Mouse (Mus musculus): ENCODE measurements around the gene Snx25. TPM values are rescaled to one million over a fixed set of nuclear protein-coding genes. Genes with fewer than 3 reads are reported as not detected.
"Not testable (repeated sequence)": the region's sequence is repeated elsewhere in the genome, so short reads cannot be mapped to it uniquely, and the experiment has no call there.

Snx25 gene
- polyA plus RNA-seq, 1 experiment from 2014 or later: 3.1 TPM

DNA sequence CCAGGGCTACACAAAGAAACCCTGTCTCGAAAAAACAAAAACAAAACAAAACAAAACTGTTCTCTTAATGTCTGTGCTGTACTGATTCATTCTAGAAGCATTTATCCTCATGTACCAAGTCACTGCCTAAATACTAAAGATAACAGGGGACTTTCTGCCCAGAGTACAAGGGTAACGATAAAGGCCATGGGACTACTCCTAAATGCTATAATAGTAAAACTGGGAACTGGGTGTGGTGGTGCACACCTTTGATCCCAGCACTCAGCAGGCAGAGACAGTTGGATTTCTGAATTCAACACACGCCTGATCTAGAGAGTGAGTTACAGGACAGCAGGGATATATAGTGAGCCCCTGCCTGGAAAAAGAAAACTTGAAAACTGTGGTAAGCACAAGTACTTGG, 10.3 kb downstream of the Snx25 start:
- H3K4me3 ChIP-seq (ENCODE audit: low read depth, low read length): no peak overlapping the region
- H3K36me3 ChIP-seq (ENCODE audit: control insufficient read depth, insufficient read depth, low read length): no peaks in the 10 kb centered on the region
- H3K4me1 ChIP-seq (replicated peaks; ENCODE audit: control insufficient read depth, insufficient read depth): no peaks in the 10 kb centered on the region; the same call in 1 of the 2 replicates
- no peak overlapping the region for H3K9ac ChIP-seq (ENCODE audit: low read length)
- DNase-seq (ENCODE audit: low spot score): no peak
- no peak overlapping the region for H3K4me2 ChIP-seq (replicated peaks; ENCODE audit: low read depth)
- H3K27me3 ChIP-seq (ENCODE audit: control insufficient read depth, insufficient read depth, low read length): no peaks in the 10 kb centered on the region
- no peak for TF ChIP-seq CTCF (IDR thresholded peaks at IDR 0.05; ENCODE audit: low read depth)
- no peak for TF ChIP-seq EP300 (optimal IDR thresholded peaks at IDR 0.05)
- no peak for ATAC-seq (ENCODE audit: low FRiP score, low TSS enrichment)
- no peaks in the 10 kb centered on the region for H3K9me3 ChIP-seq (ENCODE audit: control insufficient read depth, low read length)
- WGBS: 83% methylated on average over 3 of the region's 3 CpGs
- no peak overlapping the region for H3K27ac ChIP-seq (replicated peaks)

DNA sequence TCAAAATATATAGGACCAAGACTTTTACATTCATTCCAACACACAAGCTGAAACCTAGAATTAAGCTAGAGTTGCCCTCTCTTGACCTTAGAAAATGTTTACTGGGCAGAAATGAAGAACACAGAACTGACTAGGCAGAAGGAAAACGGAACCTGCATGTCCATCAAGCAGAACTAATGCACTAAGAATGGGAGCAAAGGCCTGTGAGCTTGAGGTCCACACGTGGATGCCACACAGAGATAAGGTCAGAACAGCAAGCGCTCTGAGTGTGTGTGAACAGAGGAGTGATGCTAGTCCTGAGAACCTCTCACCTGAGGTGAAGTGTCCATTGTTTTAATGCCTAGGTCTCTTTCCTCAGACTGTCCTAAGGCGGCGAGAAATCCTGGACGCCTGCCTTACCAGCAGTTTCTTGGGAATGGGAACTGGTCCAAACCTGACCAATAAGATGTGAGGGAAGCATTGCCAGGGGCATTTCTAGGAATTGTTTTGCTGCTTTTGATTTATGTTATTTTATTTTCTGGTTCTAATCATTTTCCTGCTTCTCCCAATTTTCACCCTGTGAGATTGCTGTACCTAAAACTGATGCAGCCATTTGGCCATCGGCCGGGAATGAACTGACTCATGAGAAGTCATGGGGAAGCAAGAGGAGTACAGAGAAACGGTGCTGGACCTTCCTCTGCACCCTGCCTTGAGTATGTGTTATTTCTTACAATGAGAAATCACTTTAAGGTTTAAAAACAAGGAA, 11.4 kb downstream of the Snx25 start:
- DNase-seq (ENCODE audit: low spot score) (no peak), ATAC-seq (ENCODE audit: low FRiP score, low TSS enrichment) (no peak)
- TF ChIP-seq EP300 (optimal IDR thresholded peaks at IDR 0.05): no peak
- no peak for TF ChIP-seq CTCF (IDR thresholded peaks at IDR 0.05; ENCODE audit: low read depth)
- H3K9ac ChIP-seq (ENCODE audit: low read length): no peak overlapping the region
- no peak overlapping the region for H3K27ac ChIP-seq (replicated peaks)
- H3K4me3 ChIP-seq (ENCODE audit: low read depth, low read length): no peak overlapping the region
- H3K36me3 ChIP-seq (ENCODE audit: control insufficient read depth, insufficient read depth, low read length): no peaks in the 10 kb centered on the region
- 74% methylated on average over 9 of the region's 9 CpGs for WGBS
- H3K27me3 ChIP-seq (ENCODE audit: control insufficient read depth, insufficient read depth, low read length): no peaks in the 10 kb centered on the region
- no peak overlapping the region for H3K4me2 ChIP-seq (replicated peaks; ENCODE audit: low read depth)
- no peaks in the 10 kb centered on the region for H3K9me3 ChIP-seq (ENCODE audit: control insufficient read depth, low read length)
- H3K4me1 ChIP-seq (replicated peaks; ENCODE audit: control insufficient read depth, insufficient read depth): no peaks in the 10 kb centered on the region; the same call in 1 of the 2 replicates

GRCm38 (mm10) chr8:46137843-46138596, 13.9 kb downstream of the Snx25 start:
- no peak for ATAC-seq (ENCODE audit: low FRiP score, low TSS enrichment)
- Histone ChIP-seq H3K9ac (ENCODE audit: low read length) (no peak overlapping the region), H3K9me3 (ENCODE audit: control insufficient read depth, low read length) (no peaks in the 10 kb centered on the region), H3K4me2 (replicated peaks; ENCODE audit: low read depth) (no peak overlapping the region), H3K4me1 (replicated peaks; ENCODE audit: control insufficient read depth, insufficient read depth) (no peaks in the 10 kb centered on the region), H3K4me3 (ENCODE audit: low read depth, low read length) (no peak overlapping the region), H3K36me3 (ENCODE audit: control insufficient read depth, insufficient read depth, low read length) (no peaks in the 10 kb centered on the region), H3K27ac (replicated peaks) (no peak overlapping the region), H3K27me3 (ENCODE audit: control insufficient read depth, insufficient read depth, low read length) (no peaks in the 10 kb centered on the region)
- 72% methylated on average over 10 of the region's 10 CpGs for WGBS
- no peak for DNase-seq (ENCODE audit: low spot score)
- no peak for TF ChIP-seq CTCF (IDR thresholded peaks at IDR 0.05; ENCODE audit: low read depth)
- TF ChIP-seq EP300 (optimal IDR thresholded peaks at IDR 0.05): no peak

GRCm38 (mm10) chr8:46137336-46137735, 14.6 kb downstream of the Snx25 start:
- Histone ChIP-seq H3K27me3 (ENCODE audit: control insufficient read depth, insufficient read depth, low read length) (no peaks in the 10 kb centered on the region), H3K4me3 (ENCODE audit: low read depth, low read length) (no peak overlapping the region), H3K9ac (ENCODE audit: low read length) (no peak overlapping the region), H3K4me2 (replicated peaks; ENCODE audit: low read depth) (no peak overlapping the region), H3K9me3 (ENCODE audit: control insufficient read depth, low read length) (no peaks in the 10 kb centered on the region), H3K36me3 (ENCODE audit: control insufficient read depth, insufficient read depth, low read length) (no peaks in the 10 kb centered on the region), H3K4me1 (replicated peaks; ENCODE audit: control insufficient read depth, insufficient read depth) (no peaks in the 10 kb centered on the region), H3K27ac (replicated peaks) (no peak overlapping the region)
- DNase-seq (ENCODE audit: low spot score) (no peak), ATAC-seq (ENCODE audit: low FRiP score, low TSS enrichment) (no peak)
- no peak for TF ChIP-seq EP300 (optimal IDR thresholded peaks at IDR 0.05)
- TF ChIP-seq CTCF (IDR thresholded peaks at IDR 0.05; ENCODE audit: low read depth): no peak
- 70% methylated on average over 1 of the region's 1 CpGs for WGBS

DNA sequence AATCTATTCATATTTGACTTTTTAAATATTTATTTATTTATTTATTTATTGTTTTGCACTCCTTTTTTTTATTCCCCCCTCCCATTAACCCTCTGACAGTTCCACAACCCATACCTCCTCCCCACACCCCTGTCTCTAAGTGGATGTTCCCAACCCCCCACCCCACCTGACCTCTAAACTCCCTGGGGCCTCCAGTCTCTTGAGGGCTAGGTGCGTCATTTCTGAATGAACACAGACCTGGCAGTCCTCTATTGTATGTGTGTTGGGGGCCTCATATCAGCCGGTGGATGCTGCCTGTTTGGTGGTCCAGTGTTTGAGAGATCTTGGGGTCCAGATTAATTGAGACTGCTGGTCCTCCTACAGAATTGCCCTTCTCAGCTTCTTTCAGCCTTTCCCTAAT, 16.4 kb downstream of the Snx25 start:
- H3K27me3 ChIP-seq (ENCODE audit: control insufficient read depth, insufficient read depth, low read length); H3K9ac ChIP-seq (ENCODE audit: low read length); H3K9me3 ChIP-seq (ENCODE audit: control insufficient read depth, low read length); H3K4me3 ChIP-seq (ENCODE audit: low read depth, low read length); ATAC-seq (ENCODE audit: low FRiP score, low TSS enrichment); H3K36me3 ChIP-seq (ENCODE audit: control insufficient read depth, insufficient read depth, low read length); H3K27ac ChIP-seq (replicated peaks); H3K4me2 ChIP-seq (replicated peaks; ENCODE audit: low read depth); DNase-seq (ENCODE audit: low spot score); H3K4me1 ChIP-seq (replicated peaks; ENCODE audit: control insufficient read depth, insufficient read depth): not testable (repeated sequence)
- 86% methylated on average over 2 of the region's 2 CpGs for WGBS

DNA sequence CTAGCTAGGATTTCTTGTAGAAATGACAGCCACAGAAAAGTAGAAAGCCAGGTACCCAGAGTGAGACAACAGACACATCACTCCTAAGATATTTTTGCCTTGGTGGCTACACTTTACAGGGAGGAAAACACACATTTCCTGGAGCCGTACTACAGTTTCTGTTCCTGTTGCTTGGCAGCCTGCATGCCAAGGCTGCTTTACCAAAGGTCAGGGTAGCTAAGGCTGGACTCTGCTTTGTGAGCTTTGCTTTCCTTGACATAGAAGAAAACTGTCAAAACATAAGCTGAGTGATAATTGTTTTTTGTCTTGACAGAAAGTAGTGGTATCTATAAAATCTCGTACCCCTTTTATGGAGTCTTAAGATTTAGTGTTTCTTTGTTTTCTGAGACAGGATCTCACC, 21.5 kb downstream of the Snx25 start:
- no peak overlapping the region for H3K4me2 ChIP-seq (replicated peaks; ENCODE audit: low read depth)
- no peak for TF ChIP-seq EP300 (optimal IDR thresholded peaks at IDR 0.05)
- no peak overlapping the region for H3K27ac ChIP-seq (replicated peaks)
- ATAC-seq (ENCODE audit: low FRiP score, low TSS enrichment) (no peak), DNase-seq (ENCODE audit: low spot score) (no peak)
- H3K27me3 ChIP-seq (ENCODE audit: control insufficient read depth, insufficient read depth, low read length): no peaks in the 10 kb centered on the region
- H3K4me3 ChIP-seq (ENCODE audit: low read depth, low read length): no peak overlapping the region
- H3K9me3 ChIP-seq (ENCODE audit: control insufficient read depth, low read length): no peaks in the 10 kb centered on the region
- H3K36me3 ChIP-seq (ENCODE audit: control insufficient read depth, insufficient read depth, low read length): no peaks in the 10 kb centered on the region
- H3K9ac ChIP-seq (ENCODE audit: low read length): no peak overlapping the region
- WGBS: 79% methylated on average over 2 of the region's 2 CpGs
- H3K4me1 ChIP-seq (replicated peaks; ENCODE audit: control insufficient read depth, insufficient read depth): no peaks in the 10 kb centered on the region
